Mouse (Mus musculus): Measurements from ENCODE around the gene Sorcs2.

The Sorcs2 gene

DNA sequence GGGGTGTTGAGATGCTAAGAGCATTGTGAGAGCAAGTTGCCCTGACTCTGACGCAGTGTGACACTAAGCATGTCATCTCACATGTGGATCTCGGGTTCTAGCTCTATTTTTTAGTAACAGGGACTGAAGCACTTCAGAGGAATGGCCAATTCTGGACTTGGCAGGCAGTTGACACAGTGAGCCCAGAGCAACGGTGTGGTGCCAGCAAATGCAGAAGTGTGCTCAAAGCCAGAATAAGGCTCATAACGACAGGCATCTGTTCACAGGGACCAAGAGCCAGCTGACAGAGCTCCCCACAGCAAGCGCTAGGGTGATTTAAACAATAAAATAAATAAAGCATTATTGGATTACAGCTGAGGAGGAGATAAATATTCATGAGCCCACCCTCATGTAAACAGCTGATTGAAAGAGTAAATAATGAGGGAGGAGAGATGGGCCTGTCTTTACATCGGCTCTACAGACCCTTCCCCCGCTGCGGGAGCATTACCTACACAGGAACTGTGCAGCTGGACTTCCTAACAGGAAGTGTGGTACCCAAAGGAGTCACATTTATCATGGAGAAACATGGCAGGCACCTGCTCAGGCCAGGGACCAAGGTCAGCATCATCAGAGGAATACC, 267.4 kb downstream of the Sorcs2 start:
- no peak for DNase-seq (ENCODE audit: low read depth, low spot score)

GRCm38 (mm10) chr5:36129661-36130060, 268.3 kb downstream of the Sorcs2 start:
- DNase-seq (ENCODE audit: low read depth, low spot score) = no peak

GRCm38 (mm10) chr5:36128513-36128912, 269.4 kb downstream of the Sorcs2 start:
- DNase-seq (ENCODE audit: low read depth, low spot score) = no peak

DNA sequence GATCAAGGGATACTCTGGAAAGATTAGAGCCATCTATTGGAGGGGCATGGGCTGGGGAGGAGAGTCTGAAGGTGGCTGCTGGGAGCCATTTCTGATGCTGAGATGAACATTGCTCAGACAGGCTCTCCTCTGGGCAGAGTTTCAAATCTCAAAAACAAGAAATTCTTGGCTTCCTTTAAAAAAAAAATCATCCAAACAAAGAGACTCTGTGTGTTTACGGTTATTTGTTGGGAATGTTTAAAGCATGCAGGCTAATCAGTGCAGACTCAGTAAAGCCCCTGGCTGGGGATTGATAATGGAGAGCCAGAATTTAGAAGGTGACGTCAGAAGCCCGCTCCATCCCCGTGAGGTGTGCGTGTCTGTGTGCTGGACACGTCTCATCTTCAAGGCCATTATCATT, 272.9 kb downstream of the Sorcs2 start:
- no peak for DNase-seq (ENCODE audit: low read depth, low spot score)

DNA sequence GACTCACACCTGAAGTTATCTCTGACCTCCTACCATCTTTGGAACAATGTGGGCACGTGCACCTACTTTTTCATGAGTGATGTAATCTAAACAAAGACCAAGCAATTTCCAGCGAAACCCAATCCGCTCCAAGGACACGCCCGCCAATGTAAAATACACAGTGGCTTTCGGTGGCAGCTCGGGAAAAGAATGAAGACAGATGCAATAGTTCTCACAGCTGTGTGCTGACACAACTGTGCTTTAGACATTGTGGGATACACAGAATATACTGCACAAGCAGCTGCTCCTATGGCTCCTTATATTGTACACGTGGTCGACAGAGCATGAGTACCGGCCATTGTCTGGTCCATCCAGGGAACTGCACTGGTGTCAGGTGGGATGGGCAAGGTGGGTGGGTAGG, 275.0 kb downstream of the Sorcs2 start:
- no peak for DNase-seq (ENCODE audit: low read depth, low spot score)

- DNase-seq (ENCODE audit: low read depth, low spot score) = no peak
Observed at GRCm38 (mm10) chr5:36120931-36121341, 277.0 kb downstream of the Sorcs2 start.

DNA sequence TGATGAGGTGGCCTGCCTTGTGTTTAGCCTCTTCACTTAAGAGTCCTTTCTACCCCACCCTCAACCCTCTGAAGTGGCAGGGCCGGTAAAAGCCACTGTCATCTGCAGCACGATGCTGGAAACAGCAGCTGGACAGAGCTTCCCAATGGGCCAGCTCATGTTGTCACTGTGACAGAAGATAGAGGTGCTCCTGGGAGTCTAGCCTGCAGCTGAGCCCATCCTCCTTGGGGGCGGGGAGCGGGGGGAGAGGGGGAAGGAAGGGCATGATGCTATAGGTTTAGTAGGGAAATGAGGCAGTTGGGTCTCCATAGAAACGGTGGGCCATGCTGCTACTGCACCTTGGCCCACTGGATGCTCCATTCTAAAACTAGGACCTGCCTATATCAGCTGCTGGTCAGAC, 279.9 kb downstream of the Sorcs2 start:
- no peak for DNase-seq (ENCODE audit: low read depth, low spot score)

DNA sequence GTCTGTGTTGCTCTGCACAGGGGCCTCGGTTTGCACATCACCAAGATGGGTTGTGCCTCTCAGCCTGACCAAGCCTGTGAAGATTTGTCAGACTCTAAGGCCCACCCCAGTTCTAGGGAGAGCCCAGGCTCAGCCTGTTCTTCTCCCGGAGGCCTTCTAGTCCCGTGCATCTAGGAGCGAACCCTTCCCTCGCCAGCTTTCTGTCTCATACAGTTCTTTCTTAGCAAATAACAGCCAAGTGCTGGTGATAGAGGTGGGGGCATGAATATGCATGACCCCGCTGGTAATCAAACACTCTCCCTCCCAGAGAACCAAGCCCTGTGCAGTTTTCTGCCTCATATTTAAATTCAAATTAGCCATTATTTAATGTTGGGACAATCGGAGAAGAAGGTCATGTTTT, 282.4 kb downstream of the Sorcs2 start:
- no peak for DNase-seq (ENCODE audit: low read depth, low spot score)

DNA sequence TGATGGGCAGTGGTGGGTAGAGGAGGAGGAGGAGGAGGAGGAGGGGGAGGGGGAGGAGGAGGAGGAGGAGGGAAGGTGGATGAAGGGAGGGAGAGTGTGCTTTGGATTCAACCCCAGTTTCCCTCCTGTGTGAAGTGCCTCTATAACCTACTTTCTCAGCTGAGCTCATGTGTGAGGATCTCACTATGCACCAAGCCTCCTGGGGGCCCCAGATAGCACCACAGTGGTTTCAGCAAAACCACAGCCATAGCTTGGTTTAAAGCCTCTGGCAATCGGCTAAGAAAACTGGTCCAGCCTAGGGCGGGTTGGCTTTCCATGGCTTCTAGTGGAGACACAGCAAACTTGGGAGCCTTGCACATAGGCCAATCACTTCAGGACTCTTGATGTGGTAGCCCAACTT, 284.2 kb downstream of the Sorcs2 start:
- no peak for DNase-seq (ENCODE audit: low read depth, low spot score)

DNA sequence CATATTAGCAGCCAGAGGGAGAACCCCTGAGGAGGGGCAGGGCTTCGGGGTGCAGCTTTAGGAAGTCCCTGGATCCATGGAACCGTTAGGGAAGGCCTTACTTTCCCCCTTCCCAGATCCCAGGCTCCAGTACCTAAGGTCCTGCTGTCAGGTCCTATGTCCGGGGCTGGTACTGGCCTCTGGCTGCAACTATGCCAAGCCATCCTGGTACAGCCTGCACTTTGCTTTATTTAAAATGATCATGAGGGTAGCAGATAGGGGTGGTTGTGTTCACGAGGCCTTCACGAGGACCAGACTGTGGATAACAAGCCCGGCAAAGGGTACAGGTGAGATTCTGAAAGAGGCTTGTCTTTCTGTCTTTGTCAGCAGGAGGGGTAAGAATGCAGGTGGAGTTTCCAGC, 285.2 kb downstream of the Sorcs2 start:
- no peak for DNase-seq (ENCODE audit: low read depth, low spot score)

GRCm38 (mm10) chr5:36111516-36111915, 286.4 kb downstream of the Sorcs2 start:
- DNase-seq (ENCODE audit: low read depth, low spot score) = no peak

GRCm38 (mm10) chr5:36108339-36108887, 289.5 kb downstream of the Sorcs2 start:
- DNase-seq (ENCODE audit: low read depth, low spot score) = no peak

GRCm38 (mm10) chr5:36103483-36103882, 294.5 kb downstream of the Sorcs2 start:
- no peak for DNase-seq (ENCODE audit: low read depth, low spot score)

- DNase-seq (ENCODE audit: low read depth, low spot score) = no peak
Observed at GRCm38 (mm10) chr5:36101129-36101528, 296.8 kb downstream of the Sorcs2 start.

- no peak for DNase-seq (ENCODE audit: low read depth, low spot score)
Observed at GRCm38 (mm10) chr5:36100488-36100887, 297.5 kb downstream of the Sorcs2 start.

DNA sequence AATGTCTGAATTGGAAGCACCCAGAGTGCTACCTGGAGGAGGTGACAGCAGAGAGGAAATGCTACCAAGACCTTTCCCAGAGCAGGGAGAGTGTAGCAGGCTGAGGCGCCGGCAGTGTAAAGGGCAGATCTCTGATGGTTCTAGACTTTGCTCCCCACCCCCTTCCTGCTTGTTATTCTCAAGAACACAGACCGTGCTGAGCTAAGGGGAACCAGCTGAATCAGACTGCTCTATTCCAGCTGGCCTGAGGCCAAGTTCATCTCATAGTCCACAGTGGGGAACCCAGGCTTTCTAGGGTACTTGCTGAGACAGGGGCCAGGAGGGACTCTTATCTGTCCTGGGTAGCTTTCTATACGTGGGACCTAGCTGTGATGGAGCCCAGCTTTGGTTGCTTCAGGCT, 298.3 kb downstream of the Sorcs2 start:
- no peak for DNase-seq (ENCODE audit: low read depth, low spot score)

GRCm38 (mm10) chr5:36096046-36096445, 301.9 kb downstream of the Sorcs2 start:
- no peak for DNase-seq (ENCODE audit: low read depth, low spot score)

DNA sequence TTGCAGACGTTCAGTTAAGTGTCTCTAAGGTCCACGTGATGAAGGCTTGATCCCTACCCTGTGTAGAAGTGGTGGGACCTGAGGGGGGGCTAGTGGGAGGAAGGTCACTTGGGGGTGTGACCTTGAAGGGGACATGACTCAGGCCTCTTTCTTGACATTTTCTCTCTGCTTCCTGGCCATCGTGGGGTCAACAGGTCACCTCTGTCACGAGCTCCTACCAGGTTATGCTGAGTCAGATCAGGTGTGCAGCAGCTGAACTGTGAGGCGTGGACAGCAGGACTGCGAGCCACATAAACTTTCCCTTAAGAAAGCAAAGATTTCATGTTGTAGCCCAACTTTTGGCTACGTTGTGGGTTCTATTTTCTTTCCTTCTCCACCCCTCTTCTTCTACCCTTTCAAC, 307.9 kb downstream of the Sorcs2 start:
- no peak for DNase-seq (ENCODE audit: low read depth, low spot score)

DNA sequence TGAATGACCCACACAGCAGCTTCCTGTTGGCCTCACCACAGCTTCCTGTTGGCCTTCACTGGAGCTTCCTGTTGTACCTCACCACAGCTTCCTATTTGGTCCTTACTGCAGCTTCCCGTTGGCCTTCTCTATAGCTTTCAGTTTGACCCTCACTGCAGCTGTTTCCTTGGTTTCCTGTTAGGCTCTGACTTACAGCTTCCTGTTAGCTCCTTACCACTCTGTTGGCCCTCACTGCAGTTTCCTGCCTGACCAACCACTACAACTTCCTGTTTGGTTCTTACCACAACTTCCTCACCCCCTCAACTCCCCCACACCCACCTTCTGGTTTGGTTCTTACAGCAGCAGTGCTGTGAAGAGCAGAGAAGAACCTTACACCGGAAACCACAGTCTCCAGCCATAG, 308.7 kb downstream of the Sorcs2 start:
- DNase-seq (ENCODE audit: low read depth, low spot score) = no peak

DNA sequence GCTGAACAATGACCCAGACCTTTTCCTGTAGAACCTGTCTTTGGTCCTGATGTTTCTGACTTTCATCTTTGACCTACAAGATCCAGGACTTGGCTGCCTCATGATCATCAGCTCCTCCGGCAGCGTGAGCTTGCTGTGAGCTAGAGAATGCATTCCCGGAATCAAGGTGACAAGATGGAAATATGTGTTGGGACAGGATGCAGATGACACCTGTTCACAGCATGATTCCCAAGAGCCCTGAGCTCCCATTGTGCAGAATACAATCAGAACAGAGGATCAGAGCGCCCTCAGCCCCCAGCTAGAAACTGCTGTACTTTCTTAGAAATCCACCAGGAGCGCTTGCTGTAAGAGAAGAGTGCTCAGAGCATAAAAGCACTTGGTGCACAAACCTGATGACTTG, 311.0 kb downstream of the Sorcs2 start:
- no peak for DNase-seq (ENCODE audit: low read depth, low spot score)

GRCm38 (mm10) chr5:36085621-36086020, 312.3 kb downstream of the Sorcs2 start:
- no peak for DNase-seq (ENCODE audit: low read depth, low spot score)

- no peak for DNase-seq (ENCODE audit: low read depth, low spot score)
Observed at GRCm38 (mm10) chr5:36083869-36084565, 313.9 kb downstream of the Sorcs2 start.

DNA sequence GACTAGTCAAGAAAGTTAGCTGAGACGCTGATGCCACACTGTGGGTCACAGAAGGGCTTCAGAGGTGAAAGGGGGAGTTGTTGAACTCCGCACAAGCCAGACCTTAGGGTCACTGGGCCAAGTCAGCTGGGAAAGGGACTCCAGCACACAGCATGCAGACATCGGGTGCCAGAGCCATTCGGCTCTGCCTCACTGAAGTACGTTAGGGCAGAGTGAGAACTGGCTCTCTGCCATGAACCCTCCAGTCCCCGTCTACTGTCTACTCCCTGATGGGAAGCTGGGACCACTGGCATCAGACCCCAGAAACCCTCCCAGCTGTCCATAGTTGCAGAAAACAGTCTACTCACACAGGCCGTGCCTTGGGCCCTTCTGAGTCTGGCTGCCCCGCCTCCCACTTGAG, 316.9 kb downstream of the Sorcs2 start:
- DNase-seq (ENCODE audit: low read depth, low spot score) = no peak
